Mouse (Mus musculus) midbrain, postnatal 0 days (tissue): ENCODE data around the gene Phkg2. TPM values are rescaled to one million over a fixed set of nuclear protein-coding genes. Genes with fewer than 3 reads are reported as not detected.
A peak's percentile ranks its signal among the peaks of the same experiment; 100 is the strongest.

Experiments
- ATAC-seq: fragments of 200-750 bp; cut with Nextera tagmentation; 2 replicates; pipeline ENCODE4 v1.8.0; 2017; ENCODE audit warnings: moderate number of reproducible peaks, mild to moderate bottlenecking, moderate TSS enrichment, moderate library complexity; ENCODE audit not compliant: low FRiP score
- DNase-seq: peaks from one replicate; pipeline ENCODE4 v3.0.0-alpha.2; 2015; ENCODE audit warnings: low spot score
- H3K27ac ChIP-seq: fragments of 300-500 bp; sonication (generic); 2 replicates; pipeline ENCODE4 v1.5.1; 2014; ENCODE audit warnings: low read depth, mild to moderate bottlenecking, low read length, mixed read lengths
- H3K27me3 ChIP-seq: fragments of 300-500 bp; sonication (generic); 2 replicates; pipeline ENCODE4 v1.6.1; 2014; ENCODE audit warnings: low read length, control low read depth, mixed read lengths; ENCODE audit not compliant: insufficient read depth
- H3K36me3 ChIP-seq: fragments of 300-500 bp; sonication (generic); 2 replicates; pipeline ENCODE4 v1.6.1; 2014; ENCODE audit warnings: low read length, control low read depth, mixed read lengths; ENCODE audit not compliant: insufficient read depth
- H3K4me1 ChIP-seq: fragments of 300-500 bp; sonication (generic); 2 replicates; pipeline ENCODE4 v1.6.1; 2014; ENCODE audit warnings: mild to moderate bottlenecking, control low read depth, antibody characterized with exemption, low read length, mixed read lengths; ENCODE audit not compliant: insufficient read depth
- H3K4me2 ChIP-seq: fragments of 300-500 bp; sonication (generic); 2 replicates; pipeline ENCODE4 v1.6.1; 2014; ENCODE audit warnings: low read depth, mild to moderate bottlenecking, low read length, mixed read lengths; ENCODE audit not compliant: poor library complexity, severe bottlenecking
- H3K4me3 ChIP-seq: fragments of 300-500 bp; sonication (generic); 2 replicates; pipeline ENCODE4 v1.5.1; 2014; ENCODE audit warnings: low read depth, mild to moderate bottlenecking, low read length, moderate library complexity
- H3K9ac ChIP-seq: fragments of 300-500 bp; sonication (generic); replicated peaks from 2 replicates; pipeline ENCODE4 v1.6.1; 2014; ENCODE audit warnings: mild to moderate bottlenecking, low read length, moderate library complexity, mixed read lengths; ENCODE audit not compliant: poor library complexity, severe bottlenecking
- H3K9me3 ChIP-seq: fragments of 300-500 bp; sonication (generic); 2 replicates; pipeline ENCODE4 v1.6.1; 2016; ENCODE audit warnings: low read length, control low read depth
- CTCF ChIP-seq: IDR thresholded peaks from 2 replicates; pipeline ENCODE4 v1.5.1; 2016; ENCODE audit warnings: antibody characterized with exemption, mild to moderate bottlenecking
- WGBS: fragments of 180-500 bp; shearing (Covaris S2); extraction: QIAGEN DNeasy Blood & Tissue Kit; methylation state at CpG from one replicate; pipeline ENCODE4 v1.1.7; 2014; 5-methylcytosine and 5-hydroxymethylcytosine counted together
- polyA plus RNA-seq: library from polyadenylated mRNA; unstranded; fragments of >200 nt; fragmentation: Nextera tagmentation; extraction: Ambion mirVana; gene quantifications from 2 replicates; pipeline ENCODE4 v1.2.1, GENCODE M21; 2015
- total RNA-seq: library from RNA; depleted of rRNA; stranded (reverse); fragments of >200 nt; gene quantifications from 2 replicates; pipeline ENCODE4 v1.2.3, GENCODE M21; 2014

The Phkg2 gene
- total and polyA plus RNA-seq, 2 experiments from 2014 or later: 54.0 to 62.5 TPM

- TF ChIP-seq CTCF: no peak
- H3K27ac ChIP-seq: no peak overlapping the region
- 74% methylated on average over 5 of the region's 5 CpGs for WGBS
These were observed 14.1 kb downstream of the Phkg2 start for GRCm38 (mm10) chr7:127587196-127587595.

GRCm38 (mm10) chr7:127588011-127588871 is 15.1 kb downstream of the Phkg2 start, which contains the start of the genes Ccdc189 and Rnf40:
Ccdc189 (minus strand) TSS chr7:127588595.
Rnf40 (plus strand) TSS chr7:127588767.
- peak within 1 kb of the TSS; percentile 59 for H3K9ac ChIP-seq
- H3K36me3 ChIP-seq: peaks cover 34% of the 10 kb centered on the region
- ATAC-seq (peak; percentile 95), DNase-seq (peak; percentile 99)
- H3K27ac ChIP-seq: peak within 1 kb of the TSS; percentile 71
- TF ChIP-seq CTCF: no peak; the same call in 1 of the 2 replicates
- H3K27me3 ChIP-seq: no peaks in the 10 kb centered on the region
- WGBS: under 1% methylated on average over 50 of the region's 50 CpGs
- peak within 1 kb of the TSS; percentile 68 for H3K4me3 ChIP-seq
- H3K4me1 ChIP-seq: peaks cover 3% of the 10 kb centered on the region; the same call in 1 of the 2 replicates
- no peaks in the 10 kb centered on the region for H3K9me3 ChIP-seq
- H3K4me2 ChIP-seq: peak within 1 kb of the TSS; percentile 87

More at GRCm38 (mm10) chr7:127587196-127587595, 14.1 kb downstream of the Phkg2 start:
- H3K36me3 ChIP-seq: peaks cover 36% of the 10 kb centered on the region
- peak overlapping the region; percentile 87 for H3K4me2 ChIP-seq
- DNase-seq (no peak), ATAC-seq (no peak)
- H3K4me3 ChIP-seq: peak overlapping the region; percentile 68; the same call in 1 of the 2 replicates
- no peaks in the 10 kb centered on the region for H3K27me3 ChIP-seq
- H3K9ac ChIP-seq: peak overlapping the region; percentile 46; the same call in 1 of the 2 replicates
- H3K9me3 ChIP-seq: no peaks in the 10 kb centered on the region
- H3K4me1 ChIP-seq: peaks cover 3% of the 10 kb centered on the region; the same call in 1 of the 2 replicates

- H3K36me3 ChIP-seq: peaks cover 34% of the 10 kb centered on the region
- H3K4me1 ChIP-seq: peaks cover 3% of the 10 kb centered on the region; the same call in 1 of the 2 replicates
- peak overlapping the region; percentile 87 for H3K4me2 ChIP-seq
- peak overlapping the region; percentile 59 for H3K9ac ChIP-seq
- TF ChIP-seq CTCF: no peak
- peak overlapping the region; percentile 53 for H3K27ac ChIP-seq
- ATAC-seq (no peak), DNase-seq (no peak)
- WGBS: 5% methylated on average over 29 of the region's 29 CpGs
- H3K9me3 ChIP-seq: no peaks in the 10 kb centered on the region
- H3K4me3 ChIP-seq: peak overlapping the region; percentile 68
- no peaks in the 10 kb centered on the region for H3K27me3 ChIP-seq
These were observed 15.8 kb downstream of the Phkg2 start for GRCm38 (mm10) chr7:127588901-127589300.

GRCm38 (mm10) chr7:127589637-127590036 is 16.5 kb downstream of the Phkg2 start:
- H3K36me3 ChIP-seq: peaks cover 41% of the 10 kb centered on the region
- DNase-seq: no peak
- H3K4me3 ChIP-seq: peak overlapping the region; percentile 68
- WGBS: 96% methylated on average over 9 of the region's 9 CpGs
- no peak for TF ChIP-seq CTCF
- no peak overlapping the region for H3K9ac ChIP-seq
- peaks cover 3% of the 10 kb centered on the region; the same call in 1 of the 2 replicates for H3K4me1 ChIP-seq
- no peak overlapping the region for H3K27ac ChIP-seq
- H3K4me2 ChIP-seq: peak overlapping the region; percentile 87
- no peak for ATAC-seq
- no peaks in the 10 kb centered on the region for H3K9me3 ChIP-seq
- no peaks in the 10 kb centered on the region for H3K27me3 ChIP-seq

- WGBS: 94% methylated on average over 10 of the region's 10 CpGs
- Histone ChIP-seq H3K36me3 (peaks cover 56% of the 10 kb centered on the region), H3K9ac (no peak overlapping the region), H3K4me2 (no peak overlapping the region), H3K27me3 (no peaks in the 10 kb centered on the region), H3K4me3 (no peak overlapping the region), H3K27ac (no peak overlapping the region), H3K9me3 (no peaks in the 10 kb centered on the region), H3K4me1 (peaks cover 3% of the 10 kb centered on the region; the same call in 1 of the 2 replicates)
- ATAC-seq: no peak
- no peak for TF ChIP-seq CTCF
- DNase-seq: no peak
These were observed 18.0 kb downstream of the Phkg2 start for GRCm38 (mm10) chr7:127591108-127591507.

- no peak for TF ChIP-seq CTCF
- H3K36me3 ChIP-seq: peaks cover 70% of the 10 kb centered on the region
- DNase-seq (no peak), ATAC-seq (no peak)
- peaks cover 3% of the 10 kb centered on the region; the same call in 1 of the 2 replicates for H3K4me1 ChIP-seq
- H3K9ac ChIP-seq: no peak overlapping the region
- H3K27me3 ChIP-seq: no peaks in the 10 kb centered on the region
- 93% methylated on average over 14 of the region's 14 CpGs for WGBS
- no peak overlapping the region for H3K4me3 ChIP-seq
- no peaks in the 10 kb centered on the region for H3K9me3 ChIP-seq
- H3K4me2 ChIP-seq: no peak overlapping the region
- no peak overlapping the region for H3K27ac ChIP-seq
These were observed 19.4 kb downstream of the Phkg2 start for GRCm38 (mm10) chr7:127592575-127592974.
